ENCODE assay signal across 12 mouse cellular contexts in the genomic region with DNA sequence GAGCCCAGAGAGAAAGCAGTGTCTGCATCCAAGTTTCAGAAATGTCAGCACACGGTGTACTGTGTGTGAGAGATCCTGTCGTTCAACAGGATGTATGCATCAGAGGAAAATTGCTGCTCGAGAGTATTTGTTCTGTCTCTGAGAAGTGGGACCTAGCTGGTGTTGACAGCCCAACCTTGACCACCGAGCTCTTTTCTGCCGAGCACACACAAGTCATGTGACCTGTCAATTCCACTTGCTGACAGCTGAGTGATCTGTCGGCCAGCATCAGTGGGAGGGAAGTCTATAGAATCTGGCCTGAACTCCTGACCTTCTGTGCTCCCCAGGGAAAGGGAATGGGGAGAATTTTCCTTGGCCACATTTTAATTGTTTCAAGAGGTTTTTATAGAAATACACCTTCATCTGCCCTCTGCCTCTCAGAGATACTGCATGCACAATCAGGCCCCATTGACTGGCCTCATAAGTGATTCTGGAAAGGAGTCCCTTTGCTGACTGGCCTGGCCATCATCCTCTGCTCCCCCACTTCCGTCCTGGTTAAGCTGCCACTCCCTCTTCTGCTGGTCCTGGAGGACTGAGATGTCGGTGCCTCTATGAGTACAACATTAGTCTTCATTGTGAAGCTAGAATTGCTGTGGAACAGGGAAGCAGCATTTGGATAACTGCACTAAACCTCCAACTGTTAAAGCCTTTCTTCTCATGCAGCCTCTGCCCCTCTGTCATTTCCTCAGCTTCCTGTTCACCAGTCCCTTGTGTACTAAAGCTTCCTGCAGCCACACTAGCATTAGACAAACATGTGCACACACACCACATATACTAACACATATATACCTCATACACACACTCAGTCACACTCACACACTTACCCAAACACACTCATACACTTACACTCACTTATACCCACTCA. TPM values are rescaled to one million over a fixed set of nuclear protein-coding genes. Genes with fewer than 3 reads are reported as not detected.
DNase-seq lines count a peak whose midpoint lies in the region; ATAC-seq lines count a peak whose summit lies in the region.
"Had no signal": no experiment of that assay in that cellular context is flagged by ENCODE, and none has a peak within 500 bp of the region (broad histone marks: within the 10 kb centered on the region; RNA-seq: fewer than 3 reads in every experiment).

No protein-coding gene starts in this region.

- H3K9me3 ChIP-seq in kidney, embryonic 16.5 days (ENCODE audit: low read length), result no peaks in the 10 kb centered on the region
- no peaks in the 10 kb centered on the region for H3K9me3 ChIP-seq in heart, embryonic 16.5 days (replicated peaks; ENCODE audit: control insufficient read depth, low read length)
- H3K9me3 ChIP-seq: embryonic facial prominence, embryonic 15.5 days; liver, embryonic 15.5 days had no signal

- no peak for ATAC-seq in kidney, embryonic 16.5 days (ENCODE audit: low FRiP score, low TSS enrichment)
- peak; percentile 82 for ATAC-seq in heart, embryonic 16.5 days (replicated peaks; ENCODE audit: extremely low read depth, insufficient read depth, low FRiP score)
- peak; percentile 20; the same call in 1 of the 2 replicates for ATAC-seq in megakaryocyte progenitor cell, adult 5-6 weeks (replicated peaks; ENCODE audit: poor library complexity)
- ATAC-seq: intestine, embryonic 16.5 days had no signal

- no peak overlapping the region for H3K9ac ChIP-seq in kidney, embryonic 16.5 days (replicated peaks; ENCODE audit: low read length)
- H3K9ac ChIP-seq in heart, embryonic 16.5 days (ENCODE audit: low read length), result no peak overlapping the region; the same call in 1 of the 2 replicates
- H3K9ac ChIP-seq: embryonic facial prominence, embryonic 15.5 days; liver, embryonic 15.5 days had no signal

- no peaks in the 10 kb centered on the region for H3K27me3 ChIP-seq in kidney, embryonic 16.5 days (ENCODE audit: insufficient read depth, low read length)
- no peaks in the 10 kb centered on the region for H3K27me3 ChIP-seq in heart, embryonic 16.5 days (ENCODE audit: control insufficient read depth, insufficient read depth, low read length)
- H3K27me3 ChIP-seq: embryonic facial prominence, embryonic 15.5 days; liver, embryonic 15.5 days had no signal

- H3K4me3 ChIP-seq in kidney, embryonic 16.5 days (ENCODE audit: low read length), result no peak overlapping the region
- H3K4me3 ChIP-seq in heart, embryonic 16.5 days (ENCODE audit: low read length), result no peak overlapping the region
- H3K4me3 ChIP-seq: embryonic facial prominence, embryonic 15.5 days; liver, embryonic 15.5 days had no signal

- no peak overlapping the region for H3K4me2 ChIP-seq in kidney, embryonic 16.5 days (replicated peaks; ENCODE audit: low read depth, low read length)
- H3K4me2 ChIP-seq in heart, embryonic 16.5 days (ENCODE audit: low read depth, low read length), result peak overlapping the region; percentile 34; the same call in 1 of the 2 replicates
- H3K4me2 ChIP-seq: embryonic facial prominence, embryonic 15.5 days; liver, embryonic 15.5 days had no signal

- no peaks in the 10 kb centered on the region for H3K36me3 ChIP-seq in kidney, embryonic 16.5 days (ENCODE audit: insufficient read depth, low read length)
- 0 out of 2 replicates have a peak, but pooled peaks cover 2% of the 10 kb centered on the region for H3K36me3 ChIP-seq in heart, embryonic 16.5 days (ENCODE audit: control insufficient read depth, insufficient read depth)
- H3K36me3 ChIP-seq: embryonic facial prominence, embryonic 15.5 days; liver, embryonic 15.5 days had no signal

- peaks cover 21% of the 10 kb centered on the region for H3K4me1 ChIP-seq in kidney, embryonic 16.5 days (ENCODE audit: insufficient read depth, low read length)
- peaks cover 24% of the 10 kb centered on the region for H3K4me1 ChIP-seq in heart, embryonic 16.5 days (ENCODE audit: control insufficient read depth, insufficient read depth, low read length)
- H3K4me1 ChIP-seq: embryonic facial prominence, embryonic 15.5 days had no signal

- 29% methylated on average over 8 of the region's 8 CpGs for WGBS in kidney, embryonic 16.5 days
- 9% methylated on average over 8 of the region's 8 CpGs for WGBS in heart, embryonic 16.5 days

- 0 out of 2 replicates have a peak overlapping the region, but pooled peaks have one; percentile 29 for H3K27ac ChIP-seq in kidney, embryonic 16.5 days (ENCODE audit: low read length)
- H3K27ac ChIP-seq in heart, embryonic 16.5 days (ENCODE audit: low read length), result peak overlapping the region; percentile 72
- H3K27ac ChIP-seq: embryonic facial prominence, embryonic 15.5 days; liver, embryonic 15.5 days had no signal

- no peak for DNase-seq in kidney, adult 8-10 months
- peak; percentile 56 for DNase-seq in embryo, embryonic 11 days
- no peak for DNase-seq in right cerebral cortex, postnatal 14 days
- DNase-seq in urinary bladder, postnatal 4 days (ENCODE audit: low spot score in 2 of 2), result no peak
- no peak for DNase-seq in right cerebral cortex, postnatal 10 days (ENCODE audit: low spot score in 2 of 2)
- DNase-seq: thymus, postnatal 36 days had no signal

RNA-seq across cellular contexts. Expression of a gene that starts 59.3 kb away (rescaled TPM):
- 53.2 and 58.0 TPM in 2 replicates for polyA plus RNA-seq in kidney, embryonic 16.5 days (2015; fragmentation: Nextera tagmentation; extraction: Ambion mirVana)
- 14.9 and 17.4 TPM in 2 replicates for polyA plus RNA-seq in heart, embryonic 16.5 days (2015; fragmentation: Nextera tagmentation; extraction: Ambion mirVana)
- 60.2 and 64.5 TPM in 2 replicates for total RNA-seq in megakaryocyte progenitor cell, adult 5-6 weeks (2015)
- total RNA-seq in megakaryocyte progenitor cell, adult 5-6 weeks (2017), result 150 and 189 TPM in 2 replicates
